Mouse (Mus musculus): Measurements from ENCODE around the gene Kpna4. TPM values are rescaled to one million over a fixed set of nuclear protein-coding genes. Genes with fewer than 3 reads are reported as not detected.
"Not testable (repeated sequence)": the region's sequence is repeated elsewhere in the genome, so short reads cannot be mapped to it uniquely, and the experiment has no call there.

The Kpna4 gene
- total RNA-seq, 2 experiments from 2014 or later: 65.2 to 68.3 TPM

- intact Hi-C loops (cut with DNase I): no loop called here
These were observed 106.6 kb downstream of the Kpna4 start for GRCm38 (mm10) chr3:69020285-69020684.

GRCm38 (mm10) chr3:69018635-69019034, 108.3 kb downstream of the Kpna4 start:
- intact Hi-C loops (cut with DNase I); DNase-seq: not testable (repeated sequence)

More at GRCm38 (mm10) chr3:69020285-69020684, 106.6 kb downstream of the Kpna4 start:
- no peak for DNase-seq

DNA sequence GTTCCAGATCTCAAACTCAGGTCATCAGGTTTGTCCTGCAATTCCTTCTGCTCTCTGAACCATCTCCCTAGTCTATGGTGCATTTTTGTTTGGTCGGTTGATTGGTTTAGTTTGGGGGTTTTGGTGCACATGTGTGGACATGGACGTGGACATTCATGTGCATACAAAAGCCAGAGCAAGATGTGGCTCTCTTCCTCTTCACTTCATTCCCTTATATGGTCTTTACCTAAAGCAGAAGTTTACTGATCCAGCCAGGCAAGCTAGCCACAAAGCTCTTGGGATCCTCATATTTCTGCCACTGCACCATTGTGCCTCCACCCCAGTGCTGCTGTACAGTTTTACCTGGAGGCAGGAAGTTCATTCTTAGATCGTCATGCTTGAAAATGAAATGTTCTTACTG, 109.7 kb downstream of the Kpna4 start:
- intact Hi-C loops (cut with DNase I): no loop called here
- no peak for DNase-seq

Other genes with a start within 250 kb of the Kpna4 start
- 1 to 10 TPM; 7.8 to 8.0 TPM for gene Ift80, start 122.5 kb downstream of the Kpna4 start, total RNA-seq (2021)
- 10 to 100 TPM; 25.9 to 31.1 TPM for gene Smc4, start 122.4 kb downstream of the Kpna4 start, total RNA-seq (2021)
- 1 to 10 TPM; 5.7 to 8.7 TPM for gene Trim59, start 82.4 kb downstream of the Kpna4 start, total RNA-seq (2021)
- gene Arl14, start 95.3 kb upstream of the Kpna4 start, total RNA-seq (2021): not detected
- 10 to 100 TPM; 19.6 to 21.2 TPM for gene Ppm1l, start 189.7 kb upstream of the Kpna4 start, total RNA-seq (2021)

All from heart, postnatal 14 days (tissue).